Mouse (Mus musculus) bone marrow, adult 2 months (tissue): Measurements from ENCODE around the gene Cbln1.

Source experiments
- CTCF ChIP-seq: fragments of 200-500 bp; IDR thresholded peaks from 2 replicates; pipeline ENCODE4 v1.5.1; 2011; ENCODE audit warnings: low read length, control low read depth; ENCODE audit not compliant: control insufficient read depth, insufficient read depth
- POLR2A ChIP-seq: fragments of 200-500 bp; IDR thresholded peaks from 2 replicates; pipeline ENCODE4 v1.6.1; 2011; ENCODE audit warnings: low read depth, mild to moderate bottlenecking, control low read depth, low read length, borderline replicate concordance; ENCODE audit not compliant: control insufficient read depth

DNA sequence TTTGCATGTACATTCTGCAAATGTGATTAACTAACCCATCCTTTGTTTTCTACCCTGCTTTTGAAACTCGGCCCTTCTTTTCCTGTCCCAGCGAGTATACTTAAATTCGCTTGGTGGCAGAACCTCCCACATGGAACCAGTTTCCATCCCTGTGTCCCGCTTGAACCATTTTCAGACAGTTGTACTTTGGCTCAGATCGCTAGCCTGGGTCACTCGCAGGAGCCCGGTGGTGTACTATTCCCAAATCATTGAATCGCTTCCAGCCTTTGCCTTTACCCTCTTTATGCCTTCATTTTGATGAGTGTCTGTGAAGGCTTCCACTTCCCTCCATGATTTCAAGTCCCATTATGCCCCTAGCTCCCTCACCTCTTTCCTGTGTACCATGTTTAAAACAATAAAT lies 2.0 kb upstream of the Cbln1 start:
- TF ChIP-seq CTCF = no peak
- no peak for TF ChIP-seq POLR2A
